Mouse (Mus musculus) liver, embryonic 12.5 days (tissue): Measurements from ENCODE around the gene Hist1h2bc. TPM values are rescaled to one million over a fixed set of nuclear protein-coding genes. Genes with fewer than 3 reads are reported as not detected.
"Not testable (repeated sequence)": the region's sequence is repeated elsewhere in the genome, so short reads cannot be mapped to it uniquely, and the experiment has no call there.

ENCODE experiments used
- ATAC-seq: fragments of 200-750 bp; cut with Nextera tagmentation; 2 replicates; pipeline ENCODE4 v1.8.0; 2017; ENCODE audit warnings: moderate number of reproducible peaks, mild to moderate bottlenecking, moderate library complexity
- H3K27ac ChIP-seq: fragments of 300-500 bp; sonication (generic); 2 replicates; pipeline ENCODE4 v1.5.1; 2016; ENCODE audit warnings: mild to moderate bottlenecking
- H3K27me3 ChIP-seq: fragments of 300-500 bp; sonication (generic); replicated peaks from 2 replicates; pipeline ENCODE4 v1.6.1; 2016; ENCODE audit warnings: mild to moderate bottlenecking, moderate library complexity
- H3K36me3 ChIP-seq: fragments of 300-500 bp; sonication (generic); 2 replicates; pipeline ENCODE4 v1.6.1; 2016; ENCODE audit warnings: mild to moderate bottlenecking, moderate library complexity
- H3K4me1 ChIP-seq: fragments of 300-500 bp; sonication (generic); 2 replicates; pipeline ENCODE4 v1.6.1; 2016
- H3K4me2 ChIP-seq: fragments of 300-500 bp; sonication (generic); 2 replicates; pipeline ENCODE4 v1.6.1; 2016; ENCODE audit warnings: mild to moderate bottlenecking, moderate library complexity
- H3K4me3 ChIP-seq: fragments of 300-500 bp; sonication (generic); 2 replicates; pipeline ENCODE4 v1.5.1; 2016; ENCODE audit warnings: mild to moderate bottlenecking, moderate library complexity
- H3K9ac ChIP-seq: fragments of 300-500 bp; sonication (generic); 2 replicates; pipeline ENCODE4 v1.6.1; 2016; ENCODE audit warnings: mild to moderate bottlenecking, moderate library complexity
- H3K9me3 ChIP-seq: fragments of 300-500 bp; sonication (generic); replicated peaks from 2 replicates; pipeline ENCODE4 v1.6.1; 2016; ENCODE audit warnings: mild to moderate bottlenecking, moderate library complexity
- WGBS: fragments of 180-500 bp; shearing (Covaris S2); methylation state at CpG from one replicate; pipeline ENCODE4 v1.1.7; 2016; ENCODE audit not compliant: insufficient replicate concordance; 5-methylcytosine and 5-hydroxymethylcytosine counted together
- polyA plus RNA-seq: library from polyadenylated mRNA; unstranded; fragments of >200 nt; fragmentation: Nextera tagmentation; extraction: Ambion mirVana; gene quantifications from 2 replicates; pipeline ENCODE4 v1.2.1, GENCODE M21; 2016

The Hist1h2bc gene
- 75.3 and 75.6 TPM in 2 replicates for polyA plus RNA-seq

- H3K4me2 ChIP-seq, result peak within 1 kb of the TSS; percentile 78
- peak; percentile 94 for ATAC-seq
- WGBS, result 0% methylated on average over 29 of the region's 32 CpGs
Observed at GRCm38 (mm10) chr13:23683755-23684281, at the start of gene Hist1h2bc, which contains the start of gene Hist1h2ac. Gene Hist1h2bc, plus strand, starts transcription at chr13:23684199. Gene Hist1h2ac, minus strand, starts transcription at chr13:23683948.

GRCm38 (mm10) chr13:23659636-23660366, 24.2 kb upstream of the Hist1h2bc start:
- no peak overlapping the region for H3K9ac ChIP-seq
- no peak overlapping the region for H3K27ac ChIP-seq
- H3K9me3 ChIP-seq, result no peaks in the 10 kb centered on the region
- no peaks in the 10 kb centered on the region for H3K36me3 ChIP-seq
- H3K27me3 ChIP-seq, result peaks cover 7% of the 10 kb centered on the region; the same call in 1 of the 2 replicates
- no peak overlapping the region for H3K4me3 ChIP-seq
- no peak for ATAC-seq
- 50% methylated on average over 6 of the region's 6 CpGs for WGBS
- H3K4me1 ChIP-seq, result no peaks in the 10 kb centered on the region
- no peak overlapping the region for H3K4me2 ChIP-seq

More at GRCm38 (mm10) chr13:23683755-23684281, at the start of gene Hist1h2bc, which contains the start of gene Hist1h2ac:
- H3K4me1 ChIP-seq, result peaks cover 59% of the 10 kb centered on the region
- H3K36me3 ChIP-seq, result no peaks in the 10 kb centered on the region
- H3K27me3 ChIP-seq, result no peaks in the 10 kb centered on the region
- peak within 1 kb of the TSS; percentile 82 for H3K9ac ChIP-seq
- peak within 1 kb of the TSS; percentile 99 for H3K27ac ChIP-seq
- no peaks in the 10 kb centered on the region for H3K9me3 ChIP-seq
- H3K4me3 ChIP-seq, result peak within 1 kb of the TSS; percentile 60

GRCm38 (mm10) chr13:23662536-23662935, 21.5 kb upstream of the Hist1h2bc start:
- ATAC-seq, result no peak
- no peak overlapping the region for H3K4me2 ChIP-seq
- peaks cover 14% of the 10 kb centered on the region; the same call in 1 of the 2 replicates for H3K27me3 ChIP-seq
- WGBS, result 72% methylated on average over 3 of the region's 3 CpGs
- no peaks in the 10 kb centered on the region for H3K9me3 ChIP-seq
- H3K36me3 ChIP-seq, result no peaks in the 10 kb centered on the region
- H3K27ac ChIP-seq, result no peak overlapping the region
- no peak overlapping the region for H3K9ac ChIP-seq
- no peaks in the 10 kb centered on the region for H3K4me1 ChIP-seq
- no peak overlapping the region for H3K4me3 ChIP-seq

- Histone ChIP-seq H3K4me3 (peak overlapping the region; percentile 51), H3K36me3 (no peaks in the 10 kb centered on the region), H3K9me3 (no peaks in the 10 kb centered on the region), H3K4me1 (peaks cover 47% of the 10 kb centered on the region), H3K9ac (peak overlapping the region; percentile 76), H3K27ac (peak overlapping the region; percentile 97), H3K27me3 (no peaks in the 10 kb centered on the region), H3K4me2 (peak overlapping the region; percentile 75)
- ATAC-seq, result no peak
- WGBS, result 71% methylated on average over 6 of the region's 6 CpGs
Observed at GRCm38 (mm10) chr13:23681990-23682582, 1.9 kb upstream of the Hist1h2bc start.

GRCm38 (mm10) chr13:23682623-23682946, 1.4 kb upstream of the Hist1h2bc start:
- 12% methylated on average over 1 of the region's 1 CpGs for WGBS
- ATAC-seq, result no peak
- H3K9ac ChIP-seq, result peak overlapping the region; percentile 76
- no peaks in the 10 kb centered on the region for H3K36me3 ChIP-seq
- no peaks in the 10 kb centered on the region for H3K27me3 ChIP-seq
- peak overlapping the region; percentile 75 for H3K4me2 ChIP-seq
- no peaks in the 10 kb centered on the region for H3K9me3 ChIP-seq
- peak overlapping the region; percentile 97 for H3K27ac ChIP-seq
- H3K4me1 ChIP-seq, result peaks cover 52% of the 10 kb centered on the region
- peak overlapping the region; percentile 51 for H3K4me3 ChIP-seq

GRCm38 (mm10) chr13:23682947-23683754, 848 bp upstream of the Hist1h2bc start:
- not testable (repeated sequence) for H3K27me3 ChIP-seq, ATAC-seq, H3K36me3 ChIP-seq, H3K9me3 ChIP-seq
- 7% methylated on average over 16 of the region's 30 CpGs for WGBS
- H3K9ac ChIP-seq, result peak overlapping the region; percentile 76
- H3K4me2 ChIP-seq, result peak overlapping the region; percentile 75
- H3K4me3 ChIP-seq, result peak overlapping the region; percentile 51
- H3K27ac ChIP-seq, result peak overlapping the region; percentile 97
- H3K4me1 ChIP-seq, result peaks cover 54% of the 10 kb centered on the region

- H3K4me1 ChIP-seq, result peaks cover 64% of the 10 kb centered on the region
- not testable (repeated sequence) for H3K9me3 ChIP-seq, H3K27me3 ChIP-seq, H3K36me3 ChIP-seq
- peak overlapping the region; percentile 60 for H3K4me3 ChIP-seq
- H3K27ac ChIP-seq, result peak overlapping the region; percentile 99
- ATAC-seq, result peak; percentile 41
- H3K9ac ChIP-seq, result peak overlapping the region; percentile 82
- WGBS, result under 1% methylated on average over 16 of the region's 37 CpGs
- H3K4me2 ChIP-seq, result peak overlapping the region; percentile 78
Observed at GRCm38 (mm10) chr13:23684295-23684945, 421 bp downstream of the Hist1h2bc start.

GRCm38 (mm10) chr13:23685121-23685861, 1.3 kb downstream of the Hist1h2bc start:
- peaks cover 61% of the 10 kb centered on the region for H3K4me1 ChIP-seq
- WGBS, result 7% methylated on average over 15 of the region's 15 CpGs
- H3K36me3 ChIP-seq, result no peaks in the 10 kb centered on the region
- H3K27me3 ChIP-seq, result no peaks in the 10 kb centered on the region
- no peaks in the 10 kb centered on the region for H3K9me3 ChIP-seq
- peak overlapping the region; percentile 60 for H3K4me3 ChIP-seq
- peak overlapping the region; percentile 99 for H3K27ac ChIP-seq
- no peak for ATAC-seq
- peak overlapping the region; percentile 78 for H3K4me2 ChIP-seq
- H3K9ac ChIP-seq, result peak overlapping the region; percentile 82

GRCm38 (mm10) chr13:23685966-23686365, 2.0 kb downstream of the Hist1h2bc start:
- H3K9me3 ChIP-seq, result no peaks in the 10 kb centered on the region
- 61% methylated on average over 4 of the region's 4 CpGs for WGBS
- H3K27ac ChIP-seq, result peak overlapping the region; percentile 99
- H3K4me2 ChIP-seq, result peak overlapping the region; percentile 78
- H3K9ac ChIP-seq, result peak overlapping the region; percentile 82
- peaks cover 4% of the 10 kb centered on the region; the same call in 1 of the 2 replicates for H3K36me3 ChIP-seq
- H3K27me3 ChIP-seq, result no peaks in the 10 kb centered on the region
- H3K4me3 ChIP-seq, result peak overlapping the region; percentile 60
- no peak for ATAC-seq
- H3K4me1 ChIP-seq, result peaks cover 61% of the 10 kb centered on the region

GRCm38 (mm10) chr13:23687181-23687580, 3.2 kb downstream of the Hist1h2bc start:
- Histone ChIP-seq H3K4me3 (peak overlapping the region; percentile 9), H3K27ac (no peak overlapping the region), H3K36me3 (peaks cover 4% of the 10 kb centered on the region; the same call in 1 of the 2 replicates), H3K4me2 (peak overlapping the region; percentile 40), H3K4me1 (peaks cover 55% of the 10 kb centered on the region), H3K9me3 (no peaks in the 10 kb centered on the region), H3K9ac (peak overlapping the region; percentile 39), H3K27me3 (no peaks in the 10 kb centered on the region)
- no peak for ATAC-seq
- WGBS, result 79% methylated on average over 4 of the region's 4 CpGs
